Mouse (Mus musculus): ENCODE measurements around the gene Golph3l. TPM values are rescaled to one million over a fixed set of nuclear protein-coding genes. Genes with fewer than 3 reads are reported as not detected.
"Not testable (repeated sequence)": the region's sequence is repeated elsewhere in the genome, so short reads cannot be mapped to it uniquely, and the experiment has no call there.

The Golph3l gene
- 10 to 100 TPM; 32.6 to 37.1 TPM for total RNA-seq (2021)
- long read RNA-seq, experiment 1, transcript Golph3l-207 (5 exons, 2,836 nt): major isoform, 16 of 18 reads
- long read RNA-seq, experiment 1, partial matches to known transcripts: 1 of 18 reads
- long read RNA-seq, experiment 1, other reads (novel, unspliced or antisense): 1 of 18 reads
- long read RNA-seq, experiment 2, transcript Golph3l-207 (5 exons, 2,836 nt): major isoform, 29 of 32 reads
- long read RNA-seq, experiment 2, partial matches to known transcripts: 0 of 32 reads
- long read RNA-seq, experiment 2, other reads (novel, unspliced or antisense): 3 of 32 reads

- DNase-seq (ENCODE audit: low spot score in 2 of 2): peak; percentile 77 to 81
Observed at GRCm38 (mm10) chr3:95588604-95589086, at the start of gene Golph3l. Gene Golph3l (plus strand): TSS chr3:95588934.

- no peak for DNase-seq (ENCODE audit: low spot score in 2 of 2)
Observed at GRCm38 (mm10) chr3:95538936-95539335, 49.8 kb upstream of the Golph3l start.

GRCm38 (mm10) chr3:95539837-95540236 lies 48.9 kb upstream of the Golph3l start:
- no peak for DNase-seq (ENCODE audit: low spot score in 2 of 2)

- not testable (repeated sequence) for DNase-seq (ENCODE audit: low spot score in 2 of 2)
Observed at GRCm38 (mm10) chr3:95541186-95541585, 47.5 kb upstream of the Golph3l start.

- DNase-seq (ENCODE audit: low spot score in 2 of 2): no peak
Observed at GRCm38 (mm10) chr3:95542171-95542570, 46.6 kb upstream of the Golph3l start.

GRCm38 (mm10) chr3:95542981-95543380 lies 45.8 kb upstream of the Golph3l start:
- DNase-seq (ENCODE audit: low spot score in 2 of 2): no peak

GRCm38 (mm10) chr3:95550176-95550575 lies 38.6 kb upstream of the Golph3l start:
- DNase-seq (ENCODE audit: low spot score in 2 of 2): no peak

- peak in 1 of 2 experiments; percentile 8 for DNase-seq (ENCODE audit: low spot score in 2 of 2)
Observed at GRCm38 (mm10) chr3:95553986-95554385, 34.7 kb upstream of the Golph3l start.

- DNase-seq (ENCODE audit: low spot score in 2 of 2): no peak
Observed at GRCm38 (mm10) chr3:95559437-95559836, 29.3 kb upstream of the Golph3l start, which contains the start of gene Hormad1. Gene Hormad1 (plus strand): TSS chr3:95559677.

GRCm38 (mm10) chr3:95560738-95561137 lies 28.0 kb upstream of the Golph3l start:
- no peak for DNase-seq (ENCODE audit: low spot score in 2 of 2)

- no peak for DNase-seq (ENCODE audit: low spot score in 2 of 2)
Observed at GRCm38 (mm10) chr3:95561826-95562225, 26.9 kb upstream of the Golph3l start.

- no peak for DNase-seq (ENCODE audit: low spot score in 2 of 2)
Observed at GRCm38 (mm10) chr3:95569585-95569984, 19.1 kb upstream of the Golph3l start.

GRCm38 (mm10) chr3:95587754-95588603 lies 755 bp upstream of the Golph3l start:
- DNase-seq (ENCODE audit: low spot score in 2 of 2): no peak

GRCm38 (mm10) chr3:95598734-95599133 lies 10.0 kb downstream of the Golph3l start:
- DNase-seq (ENCODE audit: low spot score in 2 of 2): no peak

GRCm38 (mm10) chr3:95601287-95601686 lies 12.6 kb downstream of the Golph3l start:
- no peak for DNase-seq (ENCODE audit: low spot score in 2 of 2)

GRCm38 (mm10) chr3:95606096-95606495 lies 17.4 kb downstream of the Golph3l start:
- DNase-seq (ENCODE audit: low spot score in 2 of 2): no peak

GRCm38 (mm10) chr3:95609195-95609594 lies 20.5 kb downstream of the Golph3l start:
- no peak for DNase-seq (ENCODE audit: low spot score in 2 of 2)

GRCm38 (mm10) chr3:95613996-95614395 lies 25.3 kb downstream of the Golph3l start:
- no peak for DNase-seq (ENCODE audit: low spot score in 2 of 2)

- DNase-seq (ENCODE audit: low spot score in 2 of 2): no peak
Observed at GRCm38 (mm10) chr3:95618511-95618910, 29.8 kb downstream of the Golph3l start.

- no peak for DNase-seq (ENCODE audit: low spot score in 2 of 2)
Observed at GRCm38 (mm10) chr3:95621241-95621640, 32.5 kb downstream of the Golph3l start.

- DNase-seq (ENCODE audit: low spot score in 2 of 2): not testable (repeated sequence)
Observed at GRCm38 (mm10) chr3:95622421-95622820, 33.7 kb downstream of the Golph3l start.

- DNase-seq (ENCODE audit: low spot score in 2 of 2): no peak
Observed at GRCm38 (mm10) chr3:95623551-95623950, 34.8 kb downstream of the Golph3l start.
